Mouse (Mus musculus): Measurements from ENCODE around the gene Slc26a10.
"Not testable (repeated sequence)": the region's sequence is repeated elsewhere in the genome, so short reads cannot be mapped to it uniquely, and the experiment has no call there.

GRCm38 (mm10) chr10:127151233-127151632, 29.2 kb downstream of the Slc26a10 start:
- TF ChIP-seq CTCF, EP300 (IDR thresholded peaks at IDR 0.05; ENCODE audit: low read depth): not testable (repeated sequence)
